Mouse (Mus musculus): Measurements from ENCODE around the gene Cks1b. TPM values are rescaled to one million over a fixed set of nuclear protein-coding genes. Genes with fewer than 3 reads are reported as not detected.

Gene Cks1b
- polyA plus RNA-seq, 1 experiment from 2014 or later, result 466 TPM

DNA sequence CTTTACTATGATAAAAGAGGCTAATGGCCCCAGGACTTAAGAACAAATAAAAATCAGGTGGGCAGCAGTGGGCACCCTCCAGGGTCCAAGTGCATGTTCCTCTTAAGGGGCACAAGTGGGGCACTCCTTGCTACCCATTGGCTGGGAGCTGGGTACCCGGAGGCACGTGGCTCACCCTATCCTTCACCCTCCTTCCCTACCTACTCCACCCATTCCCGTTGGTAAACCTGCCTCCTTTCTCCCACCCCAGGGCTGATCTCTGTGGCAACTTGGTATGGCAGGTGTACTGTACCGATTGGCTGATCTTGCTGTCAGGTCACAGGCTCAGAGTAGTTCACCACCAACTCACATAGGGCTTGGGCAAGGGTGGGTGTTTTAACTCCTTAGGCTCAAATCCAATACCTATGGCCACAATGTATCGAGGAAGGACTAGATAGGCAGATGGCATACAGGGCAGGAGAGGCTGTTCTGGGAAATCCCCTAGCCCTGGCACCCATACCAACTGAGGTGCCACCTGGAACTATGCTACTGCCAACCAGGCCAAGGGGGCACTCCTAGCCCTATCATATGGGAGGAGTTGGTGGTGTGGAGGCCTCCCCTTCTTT lies 34.4 kb downstream of the Cks1b start:
- no peak for DNase-seq (ENCODE audit: low spot score)

DNA sequence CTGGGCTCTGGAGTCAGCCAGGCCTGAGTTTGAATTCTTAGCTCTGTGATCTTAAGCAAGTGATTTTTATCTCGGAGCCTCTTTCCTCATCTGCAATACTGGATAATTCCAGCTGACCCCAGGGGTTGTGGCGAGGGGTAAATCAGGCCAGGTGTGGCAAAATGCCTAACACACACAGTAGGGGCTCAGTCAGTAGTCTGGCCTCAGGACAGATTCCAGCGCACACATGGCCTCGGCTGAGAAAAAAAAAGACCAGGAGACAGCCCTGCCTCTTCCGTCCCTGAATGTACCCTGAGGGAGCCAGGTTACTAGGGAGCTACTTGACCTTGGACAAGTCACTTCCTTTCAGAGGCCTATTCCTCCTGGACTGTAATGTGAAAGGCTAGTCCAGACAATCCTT lies 35.2 kb downstream of the Cks1b start:
- DNase-seq (ENCODE audit: low spot score), result no peak

DNA sequence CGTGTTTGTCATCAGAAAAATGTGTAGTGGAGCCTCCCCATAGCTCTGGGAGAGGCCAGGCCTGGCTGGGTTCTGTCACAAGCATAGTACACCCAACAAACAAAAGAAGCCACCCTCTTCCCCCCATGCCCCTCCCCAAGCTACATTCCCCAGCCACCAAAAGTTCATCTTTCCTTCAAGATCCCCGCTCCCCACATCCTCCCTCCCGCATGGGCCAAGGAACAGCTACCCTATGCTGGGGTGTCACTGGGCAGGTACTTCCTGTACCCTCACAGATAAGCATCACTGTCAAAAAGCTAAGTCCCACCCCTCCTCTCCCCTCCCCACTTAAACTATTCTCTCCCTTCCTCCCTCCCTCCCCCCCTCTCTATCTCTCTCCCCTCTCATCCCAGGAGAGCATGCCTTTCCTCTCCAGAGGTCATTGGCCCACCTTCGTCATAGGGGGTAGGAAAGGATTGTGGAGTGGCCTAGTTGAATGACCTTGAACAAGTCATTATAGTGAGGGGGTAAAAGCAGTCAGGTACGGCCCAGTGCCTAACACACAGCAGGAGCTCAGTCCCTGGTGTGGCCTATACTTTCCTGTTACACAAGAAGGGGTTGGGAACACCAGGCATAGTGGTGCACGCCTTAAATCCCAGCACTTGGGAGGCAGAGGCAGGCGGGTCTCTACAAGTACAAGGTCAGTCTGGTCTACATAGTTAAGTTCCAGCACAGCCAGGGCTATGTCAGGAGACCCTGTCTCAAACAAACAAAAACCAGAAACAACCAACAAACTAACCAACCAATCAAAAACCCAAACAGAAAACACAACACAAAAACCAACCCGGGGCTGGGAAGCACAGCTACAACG lies 35.9 kb downstream of the Cks1b start:
- no peak for DNase-seq (ENCODE audit: low spot score)

DNA sequence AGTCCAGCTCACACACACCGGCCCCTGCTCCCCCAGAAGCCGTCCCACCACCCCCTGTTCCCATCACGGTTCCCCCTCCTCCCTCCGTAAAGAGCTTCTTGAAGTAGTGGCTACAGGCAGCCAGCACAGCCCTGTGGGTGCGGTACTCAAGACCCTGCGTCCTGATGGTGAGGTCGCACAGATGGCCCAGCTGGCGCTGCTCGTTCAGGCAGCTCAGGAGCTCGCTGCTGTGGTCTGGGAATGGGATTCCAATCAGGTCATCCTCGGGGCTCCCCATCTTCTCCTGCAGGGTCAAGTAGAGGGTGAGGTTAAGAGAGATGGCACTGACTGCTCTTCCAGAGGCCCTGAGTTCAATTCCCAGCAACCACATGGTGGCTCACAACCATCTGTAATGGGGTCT lies 37.0 kb downstream of the Cks1b start:
- no peak for DNase-seq (ENCODE audit: low spot score)

DNA sequence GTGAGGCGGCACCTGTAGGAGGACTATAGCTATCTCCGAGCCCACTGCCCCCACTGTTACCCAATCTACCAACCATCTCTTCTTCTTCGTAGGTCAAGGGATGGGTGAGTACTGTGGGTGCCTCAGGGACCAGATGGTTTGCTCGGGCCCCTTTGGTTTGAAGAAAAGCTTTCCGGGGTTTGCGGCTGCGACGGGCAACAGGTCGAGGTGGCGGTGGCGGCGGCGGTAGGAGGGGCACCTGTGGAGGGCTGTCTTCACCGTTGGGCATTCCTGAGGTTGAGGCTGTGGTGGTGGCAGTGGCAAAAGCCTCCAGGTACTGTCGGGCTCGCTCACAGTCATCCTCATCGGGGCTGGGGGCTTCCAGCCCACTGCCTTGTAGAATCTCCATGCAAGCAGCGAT lies 37.5 kb downstream of the Cks1b start:
- no peak for DNase-seq (ENCODE audit: low spot score)

DNA sequence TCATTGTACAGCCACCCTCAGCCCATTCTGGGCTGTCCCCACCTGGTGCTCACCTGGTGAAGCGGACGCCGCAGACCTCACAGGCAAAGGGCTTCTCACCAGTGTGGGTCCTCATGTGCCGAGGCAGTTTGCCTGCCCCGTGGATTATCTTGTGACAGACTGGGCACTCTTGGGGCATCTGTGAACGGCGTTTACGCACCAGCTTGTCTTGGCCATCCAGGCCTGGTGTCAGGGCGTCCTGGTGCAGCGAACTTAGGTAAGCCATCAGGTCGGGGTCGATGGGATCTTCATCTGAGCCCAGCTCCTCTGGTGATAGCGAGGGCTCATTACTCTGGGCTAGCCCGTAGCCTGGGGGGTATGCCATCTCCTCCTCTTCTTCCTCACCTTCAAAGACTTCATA lies 37.9 kb downstream of the Cks1b start:
- no peak for DNase-seq (ENCODE audit: low spot score)

DNA sequence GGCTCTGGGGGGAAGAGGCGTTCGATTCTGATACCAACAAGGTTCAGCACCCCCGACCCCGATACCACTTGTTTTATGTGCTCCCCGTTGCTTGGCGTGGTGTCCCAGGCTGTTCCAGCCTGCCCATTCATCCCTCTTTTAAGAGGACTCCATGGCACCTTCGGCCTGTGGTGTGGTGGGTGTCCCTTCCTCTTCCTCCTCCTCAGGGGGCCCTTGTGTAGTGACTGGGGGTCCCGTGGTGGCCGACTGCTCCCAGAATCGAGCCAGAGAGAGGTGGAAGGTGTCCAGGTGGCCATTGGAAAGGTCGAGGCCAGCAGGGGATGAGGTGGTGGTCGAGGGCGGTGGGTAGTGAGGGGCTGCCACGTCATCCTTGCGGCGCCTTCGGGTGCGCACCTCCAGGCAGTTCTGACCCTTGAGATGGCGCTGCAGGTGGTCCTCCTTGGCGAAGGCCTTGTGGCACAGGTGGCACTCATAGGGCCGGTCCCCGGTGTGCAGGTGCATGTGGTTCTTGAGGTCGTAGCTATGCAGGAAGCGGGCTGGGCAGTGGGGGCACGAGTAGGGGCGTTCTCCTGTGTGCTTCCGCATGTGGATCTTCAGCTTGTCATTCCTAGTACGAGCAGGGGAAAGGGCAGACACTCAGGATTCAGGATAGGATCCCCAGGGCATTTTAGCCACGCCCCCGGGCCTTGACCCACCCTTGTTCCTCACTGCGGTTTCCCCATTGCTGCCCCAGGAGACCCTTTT lies 38.6 kb downstream of the Cks1b start:
- DNase-seq (ENCODE audit: low spot score), result peak; percentile 60

DNA sequence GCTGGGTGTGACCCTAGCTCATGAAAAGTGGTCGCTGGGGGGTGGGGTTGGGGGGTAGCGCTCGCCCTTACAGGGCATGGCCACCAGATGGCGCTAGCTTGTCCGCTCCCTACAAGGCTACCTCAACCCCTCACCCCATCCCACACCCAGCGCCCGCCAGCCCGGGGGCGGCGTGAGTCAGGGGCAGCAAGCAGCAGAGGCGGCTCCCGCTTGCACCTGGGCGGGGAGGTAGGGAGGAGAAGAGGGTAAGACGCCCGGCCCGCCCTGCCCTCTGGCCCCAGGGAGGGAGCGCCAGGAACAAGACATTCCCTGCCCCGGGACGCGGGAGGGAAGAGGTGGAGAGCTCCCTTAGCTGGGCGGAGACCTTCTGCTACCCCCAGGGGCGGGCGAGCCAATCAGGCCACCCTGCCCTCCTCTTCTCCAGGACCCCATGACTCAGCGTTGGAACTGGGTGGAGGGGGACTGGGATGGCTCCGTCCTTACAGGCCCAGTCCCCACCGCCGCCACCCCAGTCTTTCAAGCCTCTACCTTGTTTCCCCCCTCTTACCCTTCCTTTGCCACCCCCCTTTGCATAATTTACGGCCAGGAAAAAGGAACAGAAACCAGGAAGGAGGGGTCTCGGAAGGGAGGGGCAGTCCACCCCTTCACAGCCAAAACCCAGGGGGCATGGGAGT lies 39.7 kb downstream of the Cks1b start:
- peak; percentile 78 for DNase-seq (ENCODE audit: low spot score)

DNA sequence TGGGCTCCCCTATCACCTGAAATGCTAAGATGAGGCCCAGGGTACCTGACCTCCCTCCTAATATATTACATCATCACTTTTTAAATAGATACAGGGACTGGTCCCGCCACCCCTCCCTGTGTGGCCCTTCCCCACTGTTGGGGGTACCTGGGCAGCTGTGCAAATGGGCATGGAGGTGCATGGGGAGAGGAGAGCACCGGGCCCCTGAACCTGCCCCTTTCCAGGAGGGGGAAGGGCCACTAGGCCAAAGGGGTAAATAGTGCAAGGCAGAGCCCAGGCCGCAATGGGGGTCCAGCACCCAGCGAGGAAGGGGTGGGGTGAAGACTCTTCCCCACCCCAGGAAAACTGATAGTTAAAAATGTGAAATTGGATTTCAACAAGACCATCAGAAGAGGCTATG lies 40.4 kb downstream of the Cks1b start:
- no peak for DNase-seq (ENCODE audit: low spot score)

DNA sequence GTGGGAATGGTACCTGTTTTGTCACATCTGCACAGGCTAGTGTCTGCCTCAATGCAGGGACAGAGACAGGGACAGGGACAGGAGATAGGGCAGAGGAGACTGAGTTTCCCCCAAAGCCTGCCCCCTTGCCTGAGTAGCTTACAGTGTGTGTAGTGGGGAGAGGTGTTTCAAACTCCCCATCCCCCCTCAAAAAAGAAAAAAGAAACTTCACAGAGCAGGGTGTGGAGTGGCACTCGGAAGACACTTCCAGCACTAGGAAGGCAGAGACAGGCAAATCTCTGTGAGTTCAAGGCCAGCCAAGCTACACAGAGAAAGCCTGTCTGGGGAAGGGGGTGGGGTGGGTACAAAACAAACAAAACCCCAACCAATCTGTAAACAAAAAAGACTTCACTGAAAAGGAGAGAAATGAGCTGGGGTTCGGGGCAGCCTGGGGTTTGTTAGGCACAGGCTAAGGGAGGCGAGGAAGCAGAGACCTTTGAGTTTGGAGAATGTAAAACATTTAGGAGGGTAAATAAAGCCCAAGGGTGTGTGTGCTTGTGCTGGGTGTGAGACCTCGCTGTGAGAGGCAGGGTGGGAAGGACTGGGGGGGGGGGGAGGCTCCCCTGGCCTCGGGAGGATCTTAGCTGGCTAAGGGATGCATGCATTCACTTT lies 44.5 kb downstream of the Cks1b start:
- no peak for DNase-seq (ENCODE audit: low spot score)

DNA sequence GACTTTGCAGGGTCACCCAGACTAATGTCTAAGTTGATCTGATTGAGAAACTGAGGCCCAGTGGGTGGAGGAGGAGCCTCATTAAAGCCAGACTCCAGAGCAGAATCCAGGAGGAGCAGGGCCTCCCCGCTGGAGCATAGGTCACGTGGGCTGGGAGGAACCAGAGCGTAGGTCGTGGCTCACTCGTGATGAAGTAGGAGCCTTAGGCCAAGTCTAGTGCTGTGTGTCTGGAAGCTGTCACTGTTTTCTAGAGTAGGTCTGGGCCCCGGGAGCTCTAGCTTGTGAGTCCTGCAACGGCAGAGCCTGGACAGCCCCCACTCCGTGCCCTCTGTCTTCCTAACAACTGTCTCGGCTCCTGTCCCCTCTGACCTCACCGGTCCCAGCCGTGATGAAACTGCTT lies 50.8 kb downstream of the Cks1b start:
- DNase-seq (ENCODE audit: low spot score), result no peak

DNA sequence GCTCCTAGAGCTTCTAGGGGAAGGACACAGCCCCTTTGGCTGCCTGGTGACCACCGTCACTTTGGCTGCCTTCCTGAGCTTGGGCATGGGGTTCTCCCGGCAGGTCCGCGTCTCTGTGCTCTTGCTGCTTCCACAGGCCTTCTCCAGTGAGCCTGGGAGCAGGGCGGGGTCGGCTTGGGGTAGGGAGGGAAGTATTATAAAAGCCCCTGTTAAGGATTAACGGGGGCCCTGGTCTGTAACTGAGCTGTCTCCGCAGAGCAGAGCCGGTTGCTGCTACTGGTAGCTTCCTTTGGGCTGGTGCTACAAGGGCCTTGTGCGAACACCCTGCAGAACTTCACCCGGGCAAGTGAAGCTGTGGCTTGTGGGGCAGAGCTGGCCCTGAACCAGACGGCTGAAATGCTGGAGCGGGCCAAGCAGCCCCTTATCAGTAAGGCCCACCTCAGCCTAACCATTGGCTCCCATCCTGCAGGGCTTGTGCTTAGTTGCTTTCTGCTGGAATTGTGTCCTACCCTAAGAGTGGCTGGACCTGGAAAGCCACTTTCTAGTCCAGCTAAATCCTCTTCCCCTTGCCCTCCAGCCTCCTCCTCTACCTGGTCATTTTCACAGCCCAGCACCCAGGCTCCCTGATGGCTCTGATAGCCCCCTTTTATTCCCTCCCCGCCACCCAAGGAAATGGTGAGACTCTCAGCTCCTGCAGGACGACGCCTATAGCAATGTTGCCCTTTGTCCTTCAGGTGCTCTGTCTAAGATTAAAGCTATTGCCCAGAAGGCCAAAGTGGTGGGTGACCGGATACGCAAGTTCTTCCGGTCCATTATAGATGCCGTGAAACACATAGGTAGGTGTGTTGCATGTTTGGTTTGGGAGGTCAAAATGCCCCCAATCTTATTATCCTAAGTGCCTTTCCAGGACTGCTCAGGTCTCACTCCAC lies 52.4 kb downstream of the Cks1b start:
- no peak for DNase-seq (ENCODE audit: low spot score)

Other genes starting within 250 kb of the Cks1b start
- gene Scamp3, start 240.9 kb downstream of the Cks1b start, polyA plus RNA-seq (2015; fragmentation: Nextera tagmentation; extraction: Ambion mirVana), result 130 and 131 TPM in 2 replicates
- gene Fam189b, start 235.2 kb downstream of the Cks1b start, polyA plus RNA-seq (2015; fragmentation: Nextera tagmentation; extraction: Ambion mirVana), result 71.2 and 80.1 TPM in 2 replicates
- 51.3 and 51.8 TPM in 2 replicates for gene Gba, start 215.5 kb downstream of the Cks1b start, polyA plus RNA-seq (2015; fragmentation: Nextera tagmentation; extraction: Ambion mirVana)
- gene Thbs3, start 203.2 kb downstream of the Cks1b start, polyA plus RNA-seq (2015; fragmentation: Nextera tagmentation; extraction: Ambion mirVana), result 4.9 and 6.2 TPM in 2 replicates
- gene Mtx1, start 191.3 kb downstream of the Cks1b start, polyA plus RNA-seq (2015; fragmentation: Nextera tagmentation; extraction: Ambion mirVana), result 206 and 223 TPM in 2 replicates
- 1.4 and 2.4 TPM in 2 replicates for gene Muc1, start 189.3 kb downstream of the Cks1b start, polyA plus RNA-seq (2015; fragmentation: Nextera tagmentation; extraction: Ambion mirVana)
- gene Krtcap2, start 172.4 kb downstream of the Cks1b start, polyA plus RNA-seq (2015; fragmentation: Nextera tagmentation; extraction: Ambion mirVana), result 304 and 318 TPM in 2 replicates
- 0.98 and 1.6 TPM in 2 replicates for gene Trim46, start 172.1 kb downstream of the Cks1b start, polyA plus RNA-seq (2015; fragmentation: Nextera tagmentation; extraction: Ambion mirVana)
- 163 and 167 TPM in 2 replicates for gene Dpm3, start 159.0 kb downstream of the Cks1b start, polyA plus RNA-seq (2015; fragmentation: Nextera tagmentation; extraction: Ambion mirVana)
- 84.7 and 87.2 TPM in 2 replicates for gene Slc50a1, start 147.8 kb downstream of the Cks1b start, polyA plus RNA-seq (2015; fragmentation: Nextera tagmentation; extraction: Ambion mirVana)
- 12.4 and 13.2 TPM in 2 replicates for gene Efna1, start 137.2 kb downstream of the Cks1b start, polyA plus RNA-seq (2015; fragmentation: Nextera tagmentation; extraction: Ambion mirVana)
- 0.82 and 1.0 TPM in 2 replicates for gene Efna3, start 95.4 kb downstream of the Cks1b start, polyA plus RNA-seq (2015; fragmentation: Nextera tagmentation; extraction: Ambion mirVana)
- gene Efna4, start 80.4 kb downstream of the Cks1b start, polyA plus RNA-seq (2015; fragmentation: Nextera tagmentation; extraction: Ambion mirVana), result 5.3 and 6.0 TPM in 2 replicates
- gene Adam15, start 68.4 kb downstream of the Cks1b start, polyA plus RNA-seq (2015; fragmentation: Nextera tagmentation; extraction: Ambion mirVana), result 17.4 and 18.1 TPM in 2 replicates
- not detected in 2 replicates for gene Dcst2, start 56.4 kb downstream of the Cks1b start, polyA plus RNA-seq (2015; fragmentation: Nextera tagmentation; extraction: Ambion mirVana)
- gene Dcst1, start 53.1 kb downstream of the Cks1b start, polyA plus RNA-seq (2015; fragmentation: Nextera tagmentation; extraction: Ambion mirVana), result 0.10 and 0.14 TPM in 2 replicates
- 4.1 and 4.6 TPM in 2 replicates for gene Zbtb7b, start 23.6 kb downstream of the Cks1b start, polyA plus RNA-seq (2015; fragmentation: Nextera tagmentation; extraction: Ambion mirVana)
- gene Lenep, start 15.6 kb downstream of the Cks1b start, polyA plus RNA-seq (2015; fragmentation: Nextera tagmentation; extraction: Ambion mirVana), result not detected in 2 replicates
- 29.5 and 32.6 TPM in 2 replicates for gene Flad1, start 6.5 kb downstream of the Cks1b start, polyA plus RNA-seq (2015; fragmentation: Nextera tagmentation; extraction: Ambion mirVana)
- gene Shc1, start 60 bp upstream of the Cks1b start, polyA plus RNA-seq (2015; fragmentation: Nextera tagmentation; extraction: Ambion mirVana), result 37.2 and 44.7 TPM in 2 replicates
- gene Pygo2, start 11.8 kb upstream of the Cks1b start, polyA plus RNA-seq (2015; fragmentation: Nextera tagmentation; extraction: Ambion mirVana), result 21.3 and 22.3 TPM in 2 replicates
- 23.1 and 27.3 TPM in 2 replicates for gene Pbxip1, start 18.3 kb upstream of the Cks1b start, polyA plus RNA-seq (2015; fragmentation: Nextera tagmentation; extraction: Ambion mirVana)
- 39.3 and 40.3 TPM in 2 replicates for gene Pmvk, start 36.2 kb upstream of the Cks1b start, polyA plus RNA-seq (2015; fragmentation: Nextera tagmentation; extraction: Ambion mirVana)
- gene Kcnn3, start 101.8 kb upstream of the Cks1b start, polyA plus RNA-seq (2015; fragmentation: Nextera tagmentation; extraction: Ambion mirVana), result 7.3 and 8.8 TPM in 2 replicates